Comparison of ENCODE assay signal across 10 mouse cellular contexts in genomic region chr8:125338222-125338621, GRCm38 (mm10).
A peak's percentile ranks its signal among the peaks of the same experiment; 100 is the strongest.
DNase-seq lines count a peak whose midpoint lies in the region; TF ChIP-seq lines count a peak whose summit lies in the region.
"Had no signal": no experiment of that assay in that cellular context is flagged by ENCODE, and none has a peak within 500 bp of the region (broad histone marks: within the 10 kb centered on the region; RNA-seq: fewer than 3 reads in every experiment).

No protein-coding gene starts in this region.

- peak; percentile 49 for TF ChIP-seq CTCF in brain, embryonic 14.5 days (IDR thresholded peaks at IDR 0.05; ENCODE audit: borderline replicate concordance, extremely low read depth, insufficient read depth, insufficient read length)

- peak overlapping the region; percentile 65; the same call in 1 of the 2 replicates for H3K27ac ChIP-seq in heart, embryonic 10.5 days
- H3K27ac ChIP-seq: hindbrain, embryonic 15.5 days; midbrain, embryonic 15.5 days had no signal

- TF ChIP-seq POLR2A in brain, embryonic 14.5 days (IDR thresholded peaks at IDR 0.05; ENCODE audit: borderline replicate concordance, extremely low read depth, insufficient read depth, insufficient read length, poor library complexity, severe bottlenecking), result no peak

- H3K36me3 ChIP-seq in heart, embryonic 10.5 days, result no peaks in the 10 kb centered on the region
- H3K36me3 ChIP-seq: hindbrain, embryonic 15.5 days; midbrain, embryonic 15.5 days had no signal

- DNase-seq in heart, embryonic 10.5 days (ENCODE audit: low spot score), result no peak
- no peak for DNase-seq in heart, postnatal 14 days
- DNase-seq in 3T3-L1 (ENCODE audit: low read depth, low spot score), result peak; percentile 11
- no peak for DNase-seq in brain, embryonic 14.5 days (ENCODE audit: low read depth)
- DNase-seq in kidney, postnatal 14 days, result peak; percentile 58
- DNase-seq in right cerebral cortex, postnatal 25 days, result no peak
- DNase-seq in layer of hippocampus, postnatal 25 days (ENCODE audit: extremely low spot score in 1 of 2, low spot score in 1 of 2), result no peak
- DNase-seq in layer of hippocampus, postnatal 10 days (ENCODE audit: low spot score in 2 of 2), result no peak

- no peaks in the 10 kb centered on the region for H3K9me3 ChIP-seq in heart, embryonic 10.5 days
- H3K9me3 ChIP-seq: hindbrain, embryonic 15.5 days; midbrain, embryonic 15.5 days had no signal

- intact Hi-C loops in heart, postnatal 14 days (cut with DNase I), result loop anchor here (5.0 kb wide), 1 partner anchor 229 kb away; the partner anchor contains the start of gene Sipa1l2

- WGBS in heart, embryonic 10.5 days, result 25% methylated on average over 6 of the region's 6 CpGs

- H3K27me3 ChIP-seq in heart, embryonic 10.5 days (ENCODE audit: insufficient read depth, poor library complexity, severe bottlenecking), result no peaks in the 10 kb centered on the region

- H3K4me1 ChIP-seq in heart, embryonic 10.5 days, result peaks cover 65% of the 10 kb centered on the region

- H3K4me3 ChIP-seq in heart, embryonic 10.5 days, result no peak overlapping the region
- H3K4me3 ChIP-seq: hindbrain, embryonic 15.5 days; midbrain, embryonic 15.5 days had no signal

Comparison
In these comparisons a context has a peak if more than half of its experiments do, and no peak if none do; other contexts are left out.
1. DNase-seq: peak in 3T3-L1 (single experiment) and kidney, postnatal 14 days (single experiment); none in heart, embryonic 10.5 days (single experiment), heart, postnatal 14 days (0 of 2), brain, embryonic 14.5 days (single experiment), right cerebral cortex, postnatal 25 days (single experiment), layer of hippocampus, postnatal 25 days (0 of 2) and layer of hippocampus, postnatal 10 days (0 of 2).